Mouse (Mus musculus) liver, postnatal 0 days (tissue): ENCODE measurements around the gene Gja4. TPM values are rescaled to one million over a fixed set of nuclear protein-coding genes. Genes with fewer than 3 reads are reported as not detected.

Experiments used
- ATAC-seq: fragments of 200-750 bp; cut with Nextera tagmentation; 2 replicates; pipeline ENCODE4 v1.8.0; 2017; ENCODE audit warnings: mild to moderate bottlenecking, moderate library complexity
- DNase-seq: peaks from one replicate; pipeline ENCODE4 v3.0.0-alpha.2; 2016
- H3K27ac ChIP-seq: fragments of 300-500 bp; sonication (generic); 2 replicates; pipeline ENCODE4 v1.5.1; 2014; ENCODE audit warnings: antibody characterized with exemption, moderate library complexity, mild to moderate bottlenecking, low read depth
- H3K27me3 ChIP-seq: fragments of 300-500 bp; sonication (generic); 2 replicates; pipeline ENCODE4 v1.6.1; 2014; ENCODE audit warnings: low read length, control low read depth, mixed read lengths; ENCODE audit not compliant: insufficient read depth
- H3K36me3 ChIP-seq: fragments of 300-500 bp; sonication (generic); replicated peaks from 2 replicates; pipeline ENCODE4 v1.6.1; 2014; ENCODE audit warnings: mild to moderate bottlenecking, control low read depth, low read length, moderate library complexity, mixed read lengths; ENCODE audit not compliant: insufficient read depth
- H3K4me1 ChIP-seq: fragments of 300-500 bp; sonication (generic); 2 replicates; pipeline ENCODE4 v1.6.1; 2014; ENCODE audit warnings: antibody characterized with exemption, mild to moderate bottlenecking, control low read depth; ENCODE audit not compliant: insufficient read depth
- H3K4me2 ChIP-seq: fragments of 300-500 bp; sonication (generic); 2 replicates; pipeline ENCODE4 v1.6.1; 2014; ENCODE audit warnings: low read depth, mild to moderate bottlenecking, low read length, moderate library complexity, mixed read lengths
- H3K4me3 ChIP-seq: fragments of 300-500 bp; sonication (generic); 2 replicates; pipeline ENCODE4 v1.5.1; 2014; ENCODE audit warnings: low read depth, low read length
- H3K9ac ChIP-seq: fragments of 300-500 bp; sonication (generic); replicated peaks from 2 replicates; pipeline ENCODE4 v1.6.1; 2014; ENCODE audit warnings: mild to moderate bottlenecking, moderate library complexity
- H3K9me3 ChIP-seq: fragments of 300-500 bp; sonication (generic); 2 replicates; pipeline ENCODE4 v1.6.1; 2016; ENCODE audit warnings: mild to moderate bottlenecking, control low read depth, low read length, mixed read lengths
- CTCF ChIP-seq: sonication (generic); IDR thresholded peaks from 2 replicates; pipeline ENCODE4 v1.5.1; 2016; ENCODE audit warnings: antibody characterized with exemption, low read depth
- EP300 ChIP-seq: IDR thresholded peaks from 2 replicates; pipeline ENCODE4 v1.6.1; 2016; ENCODE audit warnings: antibody characterized with exemption, low read depth, mild to moderate bottlenecking
- WGBS: fragments of 180-500 bp; shearing (Covaris S2); extraction: QIAGEN DNeasy Blood & Tissue Kit; methylation state at CpG from one replicate; pipeline ENCODE4 v1.1.7; 2014; ENCODE audit not compliant: insufficient replicate concordance; 5-methylcytosine and 5-hydroxymethylcytosine counted together
- polyA plus RNA-seq: library from polyadenylated mRNA; unstranded; fragments of >200 nt; fragmentation: Nextera tagmentation; extraction: Ambion mirVana; gene quantifications from 2 replicates; pipeline ENCODE4 v1.2.1, GENCODE M21; 2015

The Gja4 gene
- polyA plus RNA-seq, 1 experiment from 2014 or later = 3.1 TPM

DNA sequence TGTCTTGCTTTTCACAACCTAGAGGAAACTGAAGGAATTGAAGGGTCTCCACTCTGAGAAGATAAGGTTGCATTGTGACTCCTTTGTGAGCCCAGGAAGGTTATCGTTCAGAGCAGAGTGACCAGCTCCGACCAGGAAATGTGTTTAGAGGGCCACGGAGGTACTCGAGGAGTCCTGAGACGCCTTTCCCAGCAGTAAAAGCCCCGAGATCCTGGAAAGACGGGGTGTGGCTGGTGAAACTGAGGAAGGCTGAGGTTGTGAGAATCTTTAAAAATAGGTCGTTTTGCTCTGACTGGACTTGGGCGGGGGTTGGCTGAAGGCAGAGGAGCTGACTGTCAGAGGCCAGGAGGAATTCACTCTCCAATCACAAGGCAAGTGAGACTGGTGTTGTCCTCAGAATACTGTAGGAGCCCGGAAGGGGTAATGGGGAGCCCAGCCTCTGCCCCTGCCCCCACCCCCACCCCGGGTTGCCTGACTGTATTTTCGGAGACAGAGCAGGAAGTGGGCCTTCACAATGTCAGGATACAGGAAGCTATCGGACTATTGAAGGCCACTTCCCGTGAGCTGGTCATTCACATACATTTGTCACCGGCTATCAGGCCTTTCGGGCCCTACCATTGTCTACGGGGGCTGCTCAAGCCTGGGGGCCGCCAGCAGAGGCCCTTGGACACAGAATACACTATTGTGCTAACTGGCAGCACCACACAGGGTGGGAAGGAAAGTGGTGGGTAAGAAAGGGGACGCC is 50.2 kb downstream of the Gja4 start:
- H3K9me3 ChIP-seq = no peaks in the 10 kb centered on the region
- H3K4me1 ChIP-seq = no peaks in the 10 kb centered on the region
- DNase-seq (peak; percentile 22), ATAC-seq (peak; percentile 75)
- peak overlapping the region; percentile 17; the same call in 1 of the 2 replicates for H3K27ac ChIP-seq
- H3K4me3 ChIP-seq = no peak overlapping the region
- H3K36me3 ChIP-seq = no peaks in the 10 kb centered on the region
- no peak overlapping the region for H3K4me2 ChIP-seq
- WGBS = 39% methylated on average over 19 of the region's 19 CpGs
- no peak overlapping the region for H3K9ac ChIP-seq
- no peaks in the 10 kb centered on the region for H3K27me3 ChIP-seq
- TF ChIP-seq EP300 (no peak), CTCF (no peak)

DNA sequence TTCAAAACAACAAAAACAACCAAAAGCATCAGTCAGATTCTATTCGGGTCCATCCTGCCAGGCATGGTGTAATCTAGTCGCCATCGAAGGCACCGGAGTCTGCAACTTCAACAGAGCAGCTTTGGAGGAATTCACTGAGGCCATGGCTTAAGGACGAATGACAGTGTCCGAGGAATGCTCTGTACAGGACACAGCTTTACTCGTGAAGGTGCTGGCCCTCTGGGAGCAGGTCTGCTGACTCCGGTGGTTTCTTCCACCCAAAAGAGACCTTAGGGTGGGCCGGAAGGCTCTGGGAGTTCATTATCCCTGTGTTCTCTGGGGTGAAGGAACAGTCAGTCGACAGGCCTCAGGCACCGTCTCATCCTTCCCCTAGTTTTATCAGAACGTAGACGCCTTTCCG is 52.2 kb downstream of the Gja4 start:
- no peaks in the 10 kb centered on the region for H3K27me3 ChIP-seq
- TF ChIP-seq CTCF (no peak), EP300 (no peak)

More for the DNA sequence above, 52.2 kb downstream of the Gja4 start:
- Histone ChIP-seq H3K4me1 (no peaks in the 10 kb centered on the region), H3K4me3 (no peak overlapping the region), H3K9me3 (no peaks in the 10 kb centered on the region), H3K9ac (no peak overlapping the region), H3K36me3 (no peaks in the 10 kb centered on the region), H3K27ac (no peak overlapping the region), H3K4me2 (no peak overlapping the region)
- DNase-seq (no peak), ATAC-seq (peak; percentile 26; the same call in 1 of the 2 replicates)
- WGBS = 78% methylated on average over 14 of the region's 14 CpGs

Other genes starting within 250 kb of the Gja4 start
- 2.2 TPM in 2 replicates for gene Zmym6, start 236.7 kb downstream of the Gja4 start, polyA plus RNA-seq
- gene Tmem35b, start 190.3 kb downstream of the Gja4 start, polyA plus RNA-seq = 6.7 and 7.7 TPM in 2 replicates
- 0.05 and 0.07 TPM in 2 replicates for gene Dlgap3, start 144.8 kb downstream of the Gja4 start, polyA plus RNA-seq
- 33.9 and 35.0 TPM in 2 replicates for gene Smim12, start 70.3 kb downstream of the Gja4 start, polyA plus RNA-seq
- 0.24 and 0.34 TPM in 2 replicates for gene Gjb3, start 16.8 kb upstream of the Gja4 start, polyA plus RNA-seq
- not detected in 2 replicates for gene Gjb4, start 40.0 kb upstream of the Gja4 start, polyA plus RNA-seq
- 0.06 and 0.14 TPM in 2 replicates for gene Gjb5, start 44.1 kb upstream of the Gja4 start, polyA plus RNA-seq